Comparison of ENCODE assay signal across 7 mouse cellular contexts in the genomic region with DNA sequence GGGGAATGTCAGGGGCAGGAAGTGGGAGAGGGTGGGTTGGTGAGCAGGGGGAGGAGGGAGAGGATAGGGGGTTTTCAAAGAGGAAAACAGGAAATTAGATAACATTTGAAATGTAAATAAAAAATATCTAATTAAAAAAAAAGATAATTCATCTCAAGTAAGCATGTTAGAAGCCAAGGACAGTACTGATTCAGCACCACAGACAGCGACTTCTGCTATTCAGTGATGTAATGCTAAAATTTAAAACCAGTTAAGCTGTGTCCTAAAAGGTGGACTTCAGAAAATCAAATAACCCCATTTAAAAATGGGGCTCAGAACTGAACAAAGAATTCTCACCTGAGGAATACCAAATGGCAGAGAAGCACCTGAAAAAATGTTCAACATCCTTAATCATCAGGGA.
DNase-seq lines count a peak whose midpoint lies in the region; ATAC-seq and TF ChIP-seq lines count a peak whose summit lies in the region.
"Not testable (repeated sequence)": the region's sequence is repeated elsewhere in the genome, so short reads cannot be mapped to it uniquely, and the experiment has no call there.

No protein-coding gene starts in this region.

- H3ac ChIP-seq in myocyte (ENCODE audit: control insufficient read depth, insufficient read length), result not testable (repeated sequence)

- ATAC-seq in embryonic facial prominence, embryonic 14.5 days (ENCODE audit: low read depth); limb, embryonic 11.5 days (ENCODE audit: insufficient number of reproducible peaks, low FRiP score, low TSS enrichment, low read depth): not testable (repeated sequence)

- H3K27me3 ChIP-seq in embryonic facial prominence, embryonic 14.5 days (replicated peaks; ENCODE audit: control insufficient read depth, insufficient read depth, low read length); limb, embryonic 11.5 days (ENCODE audit: control insufficient read depth, insufficient read depth, low read length); myocyte (ENCODE audit: control insufficient read depth, insufficient read depth, insufficient read length): not testable (repeated sequence)

- H3K4me3 ChIP-seq in ES-E14 (ENCODE audit: insufficient read depth in 1 of 2, low read depth in 1 of 2, low read length in 2 of 2, poor library complexity in 1 of 2, severe bottlenecking in 1 of 2); embryonic facial prominence, embryonic 14.5 days (ENCODE audit: low read depth, low read length); limb, embryonic 11.5 days (ENCODE audit: low read depth, low read length); myocyte: not testable (repeated sequence)

- H3K4me2 ChIP-seq in embryonic facial prominence, embryonic 14.5 days (ENCODE audit: low read depth, low read length); limb, embryonic 11.5 days (ENCODE audit: low read depth, severe bottlenecking); myocyte (ENCODE audit: low read depth): not testable (repeated sequence)

- DNase-seq in ES-E14 (ENCODE audit: low read depth, low spot score) (peak; percentile 25), R1 (ENCODE audit: low read depth, low spot score) (peak; percentile 18)
- peak; percentile 68 for DNase-seq in embryo, embryonic 10 days (ENCODE audit: low spot score)
- peak; percentile 63 for DNase-seq in embryonic facial prominence, embryonic 14.5 days (ENCODE audit: low spot score)
- peak; percentile 2 for DNase-seq in hindlimb bud, embryonic 11.5 days (ENCODE audit: extremely low spot score, low read depth, low spot score)
- DNase-seq in limb, embryonic 11.5 days (ENCODE audit: low spot score), result peak; percentile 54

- H3K79me2 ChIP-seq in myocyte (ENCODE audit: control insufficient read depth, insufficient read depth), result not testable (repeated sequence)

- in situ Hi-C loops in ES-E14 (cut with MboI; ENCODE audit: low sequenced_read_pairs in 2 of 2, unreplicated experiment in 2 of 2), result not testable (repeated sequence)

- TF ChIP-seq POLR2A in myocyte (IDR thresholded peaks at IDR 0.05; ENCODE audit: insufficient read length, low read depth), result not testable (repeated sequence)

- H3K9me3 ChIP-seq in ES-E14 (ENCODE audit: control insufficient read depth, insufficient read depth, low read depth, low read length); embryonic facial prominence, embryonic 14.5 days (ENCODE audit: control insufficient read depth, low read length); limb, embryonic 11.5 days (ENCODE audit: control insufficient read depth, low read length): not testable (repeated sequence)

- 32% methylated on average over 1 of the region's 1 CpGs for whole genome bisulfite sequencing in embryonic facial prominence, embryonic 14.5 days
- WGBS in limb, embryonic 11.5 days, result 26% methylated on average over 1 of the region's 1 CpGs

- H3K4me1 ChIP-seq in ES-E14 (ENCODE audit: control insufficient read depth in 2 of 2, insufficient read depth in 2 of 2, low read length in 2 of 2, poor library complexity in 1 of 2); embryonic facial prominence, embryonic 14.5 days (ENCODE audit: control insufficient read depth, insufficient read depth, low read length); limb, embryonic 11.5 days (ENCODE audit: control insufficient read depth, insufficient read depth, low read length): not testable (repeated sequence)

- not testable (repeated sequence) for H3K9ac ChIP-seq in ES-E14 (ENCODE audit: insufficient read depth, low read depth, low read length, poor library complexity, severe bottlenecking); embryonic facial prominence, embryonic 14.5 days (ENCODE audit: low read depth, low read length); limb, embryonic 11.5 days (ENCODE audit: low read length)

- H3K27ac ChIP-seq in ES-E14 (ENCODE audit: insufficient read depth, low read depth, low read length, poor library complexity, severe bottlenecking); embryonic facial prominence, embryonic 14.5 days (replicated peaks; ENCODE audit: low read depth, low read length); limb, embryonic 11.5 days (replicated peaks; ENCODE audit: low read depth, low read length): not testable (repeated sequence)

- H3K36me3 ChIP-seq in ES-E14 (ENCODE audit: control insufficient read depth, insufficient read depth, low read length, poor library complexity, severe bottlenecking); embryonic facial prominence, embryonic 14.5 days (ENCODE audit: control insufficient read depth, insufficient read depth, low read length); limb, embryonic 11.5 days (ENCODE audit: control insufficient read depth, insufficient read depth, low read length); myocyte (ENCODE audit: control insufficient read depth, insufficient read depth): not testable (repeated sequence)

TF ChIP-seq in myocyte, 11 proteins besides CTCF, POLR2A, EP300 and RAD21:
- TF ChIP-seq REST (IDR thresholded peaks at IDR 0.05; ENCODE audit: insufficient read depth, insufficient read length), result peak; percentile 29

Comparison
In these comparisons a context has a peak if more than half of its experiments do, and no peak if none do; other contexts are left out.
1. DNase-seq: peak in every context shown above with its lines; median percentile 68 in embryo, embryonic 10 days; 63 in embryonic facial prominence, embryonic 14.5 days; 54 in limb, embryonic 11.5 days; 25 in ES-E14; 18 in R1; 2 in hindlimb bud, embryonic 11.5 days.